Mouse (Mus musculus): Measurements from ENCODE around the gene Gm9732. TPM values are rescaled to one million over a fixed set of nuclear protein-coding genes. Genes with fewer than 3 reads are reported as not detected.

Gm9732 gene
- polyA plus RNA-seq (2015; fragmentation: Nextera tagmentation; extraction: Ambion mirVana) = not detected in 2 replicates

DNA sequence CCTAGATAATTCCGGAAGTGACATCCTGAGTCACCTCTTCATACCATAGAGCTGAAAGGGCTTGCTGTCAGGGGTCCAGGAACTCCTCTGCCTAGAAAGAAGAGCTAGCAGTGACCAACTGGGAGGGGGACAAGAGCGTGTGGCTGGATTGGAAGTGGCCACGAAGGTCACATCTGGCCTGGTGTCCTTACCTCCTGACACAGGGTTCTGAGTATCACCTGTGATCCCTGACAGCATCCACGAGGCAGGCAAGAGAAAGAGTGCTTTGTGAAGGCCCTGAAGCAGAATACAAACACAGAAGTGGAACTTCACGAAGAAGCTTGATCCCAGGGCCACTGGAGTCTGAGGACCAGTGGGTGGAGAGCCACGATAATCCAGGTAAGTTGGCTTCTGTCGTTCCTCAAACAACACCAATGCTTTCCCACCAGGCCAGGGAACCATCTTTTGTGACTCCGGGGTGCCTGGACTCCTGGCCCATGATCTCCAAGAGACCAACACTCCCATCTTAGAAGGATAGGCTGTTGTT, at the start of gene Gm9732:
Gm9732 (plus strand) TSS at position 51 of the 526 bp plus-strand sequence.

GRCm38 (mm10) chr14:43235204-43235603, 39.6 kb upstream of the Gm9732 start, which contains the start of gene Gm8122:
Gm8122 (minus strand) TSS chr14:43235304.

DNA sequence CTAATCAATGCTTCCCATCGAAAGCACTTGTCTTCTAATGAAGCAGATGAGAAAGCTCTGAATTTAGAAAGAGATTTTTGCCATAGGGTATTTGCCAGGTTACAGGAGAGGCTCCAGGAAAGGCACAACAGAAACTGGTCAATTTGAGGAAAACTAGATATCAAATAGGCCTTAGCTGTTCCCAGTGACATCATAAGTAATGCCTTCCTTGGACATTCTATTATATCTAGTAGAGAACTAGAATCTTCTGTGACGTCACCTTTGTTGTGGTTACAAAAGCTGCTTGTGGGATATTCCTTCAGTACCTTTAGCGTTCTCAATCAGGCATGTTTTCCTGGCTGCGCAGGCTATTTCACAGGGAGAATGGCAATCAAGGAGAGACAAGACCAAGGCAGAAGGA, 16.5 kb upstream of the Gm9732 start, which contains the start of gene Gm8126:
Gm8126 (plus strand) TSS at position 301 of the 400 bp plus-strand sequence.

DNA sequence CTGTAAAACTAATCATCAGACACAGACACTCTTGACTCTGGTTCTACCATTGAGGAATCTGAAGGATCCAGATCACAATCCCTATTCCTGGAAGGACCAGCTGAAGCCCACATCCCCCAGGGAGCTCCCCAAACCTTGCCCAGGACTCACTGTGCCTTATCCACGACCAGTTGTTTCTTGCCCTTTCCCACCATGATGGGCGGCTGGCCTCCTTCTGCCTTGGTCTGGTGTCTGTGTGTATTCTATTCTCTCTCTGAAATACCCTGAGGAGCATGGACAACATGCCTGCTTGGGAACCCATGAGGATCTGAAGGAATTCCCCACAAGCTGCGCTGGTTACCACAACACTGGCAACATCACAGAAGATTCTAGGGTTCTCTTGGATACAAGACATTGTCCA, 18.7 kb downstream of the Gm9732 start, which contains the start of gene Gm8127:
Gm8127 (minus strand) TSS at position 330 of the 400 bp plus-strand sequence.

GRCm38 (mm10) chr14:43347711-43348110, 72.9 kb downstream of the Gm9732 start, which contains the start of gene 1700001F09Rik:
1700001F09Rik (minus strand) TSS chr14:43347811.

Other genes starting within 250 kb of the Gm9732 start
- not detected in 2 replicates for gene Gm8094, start 198.4 kb upstream of the Gm9732 start, polyA plus RNA-seq (2015; fragmentation: Nextera tagmentation; extraction: Ambion mirVana)
- not detected in 2 replicates for gene Gm8104, start 174.4 kb upstream of the Gm9732 start, polyA plus RNA-seq (2015; fragmentation: Nextera tagmentation; extraction: Ambion mirVana)
- gene Gm7233, start 95.2 kb upstream of the Gm9732 start, polyA plus RNA-seq (2015; fragmentation: Nextera tagmentation; extraction: Ambion mirVana) = not detected in 2 replicates
- not detected in 2 replicates for gene Gm8122, start 39.7 kb upstream of the Gm9732 start, polyA plus RNA-seq (2015; fragmentation: Nextera tagmentation; extraction: Ambion mirVana)
- gene Gm8126, start 16.4 kb upstream of the Gm9732 start, polyA plus RNA-seq (2015; fragmentation: Nextera tagmentation; extraction: Ambion mirVana) = not detected in 2 replicates
- gene Gm8127, start 18.8 kb downstream of the Gm9732 start, polyA plus RNA-seq (2015; fragmentation: Nextera tagmentation; extraction: Ambion mirVana) = not detected in 2 replicates
- gene 1700001F09Rik, start 72.8 kb downstream of the Gm9732 start, polyA plus RNA-seq (2015; fragmentation: Nextera tagmentation; extraction: Ambion mirVana) = not detected in 2 replicates
- not detected in 2 replicates for gene Gm8138, start 141.3 kb downstream of the Gm9732 start, polyA plus RNA-seq (2015; fragmentation: Nextera tagmentation; extraction: Ambion mirVana)

Measured in urinary bladder, postnatal 0 days (tissue).